Mouse (Mus musculus): ENCODE measurements around the gene Tm7sf3. TPM values are rescaled to one million over a fixed set of nuclear protein-coding genes. Genes with fewer than 3 reads are reported as not detected.
"Not testable (repeated sequence)": the region's sequence is repeated elsewhere in the genome, so short reads cannot be mapped to it uniquely, and the experiment has no call there.

Tm7sf3 gene
- polyA plus RNA-seq, 1 experiment = 9.6 TPM

DNA sequence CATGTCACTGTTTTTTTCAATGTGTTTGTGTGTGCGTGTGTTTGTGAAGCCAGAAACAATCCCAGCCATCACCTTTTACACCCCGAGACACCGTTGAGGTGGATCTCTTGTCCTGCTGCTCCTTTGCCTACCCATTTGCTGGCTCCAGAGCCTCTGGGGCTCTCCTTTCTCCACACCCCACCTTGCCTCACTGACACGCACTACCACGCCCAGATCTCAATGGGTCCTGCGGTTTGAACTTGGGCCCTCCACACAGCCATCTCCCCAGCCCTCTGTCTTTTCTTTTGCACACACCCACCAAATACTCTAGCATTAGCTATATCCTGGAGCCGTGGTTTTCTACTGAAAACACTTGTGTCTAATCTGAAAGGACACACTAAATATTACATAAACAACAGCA, 30.7 kb downstream of the Tm7sf3 start:
- H3K27ac ChIP-seq (replicated peaks; ENCODE audit: low read depth, low read length) = no peak overlapping the region
- no peak overlapping the region for H3K4me3 ChIP-seq (ENCODE audit: insufficient read depth, low read depth, low read length)
- H3K4me1 ChIP-seq (ENCODE audit: control insufficient read depth, insufficient read depth, insufficient read length, low read length) = no peaks in the 10 kb centered on the region

- Histone ChIP-seq H3K4me3 (ENCODE audit: insufficient read depth, low read depth, low read length) (no peak overlapping the region), H3K4me1 (ENCODE audit: control insufficient read depth, insufficient read depth, insufficient read length, low read length) (no peaks in the 10 kb centered on the region), H3K27ac (replicated peaks; ENCODE audit: low read depth, low read length) (no peak overlapping the region)
Measured at GRCm38 (mm10) chr6:146611385-146611784, 31.2 kb downstream of the Tm7sf3 start.

DNA sequence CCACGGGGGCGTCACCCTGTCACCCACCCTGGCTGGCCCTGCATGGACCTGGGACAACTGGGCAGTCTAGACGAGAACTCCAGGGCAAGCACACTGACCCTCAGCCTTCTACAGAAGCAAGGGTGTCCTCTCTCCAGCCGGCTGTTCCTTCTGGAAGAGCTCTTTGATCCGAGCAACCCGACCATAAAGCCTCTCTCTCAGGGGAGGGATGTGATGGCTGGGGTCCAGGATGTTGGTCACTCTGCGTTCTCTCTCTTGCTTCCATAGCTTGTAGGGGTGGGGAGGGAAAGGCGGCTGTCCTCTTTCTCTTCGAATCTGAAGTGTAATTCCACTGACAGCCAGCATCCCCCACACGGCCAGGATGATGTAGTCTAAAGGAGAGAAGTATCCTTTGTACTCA, 39.0 kb downstream of the Tm7sf3 start:
- H3K4me1 ChIP-seq (ENCODE audit: control insufficient read depth, insufficient read depth, insufficient read length, low read length) = no peaks in the 10 kb centered on the region
- H3K27ac ChIP-seq (replicated peaks; ENCODE audit: low read depth, low read length) = no peak overlapping the region
- H3K4me3 ChIP-seq (ENCODE audit: insufficient read depth, low read depth, low read length) = no peak overlapping the region

DNA sequence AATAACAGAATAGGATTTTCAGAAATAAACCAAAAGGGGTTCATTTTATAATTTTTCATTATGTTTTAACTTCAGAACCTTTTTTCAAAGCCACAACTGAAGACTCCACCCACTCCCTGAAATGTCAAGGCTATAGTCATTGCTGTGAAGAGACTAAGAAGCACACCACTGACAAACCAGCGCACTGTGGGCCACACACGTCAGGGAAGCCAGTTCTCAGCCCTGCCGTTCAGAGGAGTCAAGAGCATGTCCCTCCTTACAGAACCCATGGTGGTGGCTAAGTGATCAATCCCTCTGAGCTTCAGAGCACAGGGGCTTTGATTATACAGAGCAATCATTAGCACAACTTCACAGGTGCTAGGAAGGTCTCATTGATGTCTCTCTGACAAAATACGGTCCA, 40.0 kb downstream of the Tm7sf3 start:
- H3K27ac ChIP-seq (replicated peaks; ENCODE audit: low read depth, low read length) = no peak overlapping the region
- no peak overlapping the region for H3K4me3 ChIP-seq (ENCODE audit: insufficient read depth, low read depth, low read length)
- H3K4me1 ChIP-seq (ENCODE audit: control insufficient read depth, insufficient read depth, insufficient read length, low read length) = no peaks in the 10 kb centered on the region

DNA sequence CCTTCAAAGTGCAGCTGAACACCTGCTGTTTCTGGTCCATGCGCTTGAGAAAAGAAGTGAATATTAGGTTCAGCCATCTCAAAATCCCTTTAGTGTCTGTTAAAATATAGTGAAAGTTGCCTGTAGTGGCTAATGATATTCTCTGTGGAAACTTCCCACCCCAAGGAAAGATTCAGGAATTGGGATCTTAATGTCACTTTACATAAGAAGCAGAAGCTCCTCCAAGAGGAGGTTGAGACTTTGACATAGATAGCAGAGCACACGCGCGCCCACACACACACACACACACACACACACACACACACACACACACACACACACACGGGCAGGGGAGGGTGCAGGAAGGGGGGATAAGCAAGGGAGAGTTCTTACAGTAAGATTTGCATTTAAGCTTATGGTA, 57.5 kb downstream of the Tm7sf3 start:
- Histone ChIP-seq H3K4me3 (ENCODE audit: insufficient read depth, low read depth, low read length) (no peak overlapping the region), H3K27ac (replicated peaks; ENCODE audit: low read depth, low read length) (no peak overlapping the region), H3K4me1 (ENCODE audit: control insufficient read depth, insufficient read depth, insufficient read length, low read length) (peaks cover 3% of the 10 kb centered on the region; the same call in 1 of the 2 replicates)

GRCm38 (mm10) chr6:146583366-146584046, 59.1 kb downstream of the Tm7sf3 start:
- Histone ChIP-seq H3K4me1 (ENCODE audit: control insufficient read depth, insufficient read depth, insufficient read length, low read length) (peaks cover 3% of the 10 kb centered on the region; the same call in 1 of the 2 replicates), H3K27ac (replicated peaks; ENCODE audit: low read depth, low read length) (no peak overlapping the region), H3K4me3 (ENCODE audit: insufficient read depth, low read depth, low read length) (no peak overlapping the region)

DNA sequence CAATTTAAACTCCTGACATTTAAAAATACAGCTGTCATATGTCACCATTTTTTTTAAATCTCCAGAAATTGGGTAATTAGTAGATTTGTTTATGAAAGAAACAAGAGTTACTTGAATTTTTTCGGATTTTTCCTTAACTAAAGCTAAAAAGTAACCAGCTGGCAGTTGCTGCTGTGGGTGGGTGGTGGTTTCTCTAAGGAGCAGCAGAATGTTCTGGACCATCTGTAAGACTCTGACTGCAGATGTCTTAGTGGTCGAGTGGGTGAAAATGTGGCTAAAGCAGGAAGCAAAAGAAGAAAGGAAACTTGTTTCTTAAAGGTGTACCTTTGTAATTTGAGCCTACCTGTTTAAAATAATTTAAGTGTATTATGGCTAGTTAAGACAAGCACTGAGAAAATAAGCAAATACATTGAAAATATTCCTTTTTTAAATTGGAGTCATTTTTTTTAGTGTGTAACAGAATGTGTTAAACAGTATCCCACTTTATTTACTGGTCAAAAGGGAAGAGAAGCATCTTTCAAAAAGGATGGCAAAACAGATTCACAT, 62.2 kb downstream of the Tm7sf3 start:
- Histone ChIP-seq H3K27ac (replicated peaks; ENCODE audit: low read depth, low read length) (no peak overlapping the region), H3K4me3 (ENCODE audit: insufficient read depth, low read depth, low read length) (no peak overlapping the region), H3K4me1 (ENCODE audit: control insufficient read depth, insufficient read depth, insufficient read length, low read length) (peaks cover 3% of the 10 kb centered on the region; the same call in 1 of the 2 replicates)

- peak overlapping the region; percentile 89 for H3K27ac ChIP-seq (replicated peaks; ENCODE audit: low read depth, low read length)
- H3K4me3 ChIP-seq (ENCODE audit: insufficient read depth, low read depth, low read length) = peak overlapping the region; percentile 87
Measured at GRCm38 (mm10) chr6:146578586-146578985, 64.0 kb downstream of the Tm7sf3 start.

GRCm38 (mm10) chr6:146578111-146578531, 64.5 kb downstream of the Tm7sf3 start:
- Histone ChIP-seq H3K4me3 (ENCODE audit: insufficient read depth, low read depth, low read length) (peak overlapping the region; percentile 87), H3K27ac (replicated peaks; ENCODE audit: low read depth, low read length) (peak overlapping the region; percentile 89), H3K4me1 (ENCODE audit: control insufficient read depth, insufficient read depth, insufficient read length, low read length) (peaks cover 3% of the 10 kb centered on the region; the same call in 1 of the 2 replicates)

More at GRCm38 (mm10) chr6:146578586-146578985, 64.0 kb downstream of the Tm7sf3 start:
- peaks cover 3% of the 10 kb centered on the region; the same call in 1 of the 2 replicates for H3K4me1 ChIP-seq (ENCODE audit: control insufficient read depth, insufficient read depth, insufficient read length, low read length)

- peak within 1 kb of the TSS; percentile 87 for H3K4me3 ChIP-seq (ENCODE audit: insufficient read depth, low read depth, low read length)
- peaks cover 3% of the 10 kb centered on the region; the same call in 1 of the 2 replicates for H3K4me1 ChIP-seq (ENCODE audit: control insufficient read depth, insufficient read depth, insufficient read length, low read length)
- H3K27ac ChIP-seq (replicated peaks; ENCODE audit: low read depth, low read length) = peak within 1 kb of the TSS; percentile 96
Measured at GRCm38 (mm10) chr6:146577310-146578109, 65.1 kb downstream of the Tm7sf3 start, which contains the start of gene Ints13. TSS of gene Ints13 (minus strand) at chr6:146577835.

GRCm38 (mm10) chr6:146576903-146577302, 65.7 kb downstream of the Tm7sf3 start, which contains the start of gene Fgfr1op2:
TSS of gene Fgfr1op2 (plus strand) at chr6:146577203.
- peak within 1 kb of the TSS; percentile 87 for H3K4me3 ChIP-seq (ENCODE audit: insufficient read depth, low read depth, low read length)
- no peaks in the 10 kb centered on the region for H3K4me1 ChIP-seq (ENCODE audit: control insufficient read depth, insufficient read depth, insufficient read length, low read length)
- peak within 1 kb of the TSS; percentile 96 for H3K27ac ChIP-seq (replicated peaks; ENCODE audit: low read depth, low read length)

- Histone ChIP-seq H3K4me3 (ENCODE audit: insufficient read depth, low read depth, low read length) (no peak overlapping the region), H3K27ac (replicated peaks; ENCODE audit: low read depth, low read length) (no peak overlapping the region), H3K4me1 (ENCODE audit: control insufficient read depth, insufficient read depth, insufficient read length, low read length) (no peaks in the 10 kb centered on the region)
Measured at GRCm38 (mm10) chr6:146572073-146572472, 70.6 kb downstream of the Tm7sf3 start.

- H3K27ac ChIP-seq (replicated peaks; ENCODE audit: low read depth, low read length); H3K4me3 ChIP-seq (ENCODE audit: insufficient read depth, low read depth, low read length); H3K4me1 ChIP-seq (ENCODE audit: control insufficient read depth, insufficient read depth, insufficient read length, low read length): not testable (repeated sequence)
Measured at GRCm38 (mm10) chr6:146562461-146562860, 80.2 kb downstream of the Tm7sf3 start.
